Mouse (Mus musculus) embryonic facial prominence, embryonic 11.5 days (tissue): ENCODE data around the gene Clstn1. TPM values are rescaled to one million over a fixed set of nuclear protein-coding genes. Genes with fewer than 3 reads are reported as not detected.

Experiments
- ATAC-seq: fragments of 200-750 bp; cut with Nextera tagmentation; replicated peaks from 2 replicates; pipeline ENCODE4 v1.8.0; 2017; ENCODE audit warnings: low read depth; ENCODE audit not compliant: insufficient number of reproducible peaks, low FRiP score, low TSS enrichment
- DNase-seq: peaks from one replicate; pipeline ENCODE4 v3.0.0-alpha.2; 2015; ENCODE audit warnings: low spot score
- H3K27ac ChIP-seq: fragments of 300-500 bp; sonication (generic); replicated peaks from 2 replicates; pipeline ENCODE4 v1.5.1; 2014; ENCODE audit warnings: mild to moderate bottlenecking, low read depth, low read length, control low read depth
- H3K27me3 ChIP-seq: fragments of 300-500 bp; sonication (generic); 2 replicates; pipeline ENCODE4 v1.6.1; 2014; ENCODE audit warnings: mild to moderate bottlenecking, low read length, moderate library complexity, mixed read lengths; ENCODE audit not compliant: control insufficient read depth, insufficient read depth
- H3K36me3 ChIP-seq: fragments of 300-500 bp; sonication (generic); replicated peaks from 2 replicates; pipeline ENCODE4 v1.6.1; 2014; ENCODE audit warnings: low read depth, mild to moderate bottlenecking, low read length, moderate library complexity, mixed read lengths; ENCODE audit not compliant: control insufficient read depth, insufficient read depth
- H3K4me1 ChIP-seq: fragments of 300-500 bp; sonication (generic); 2 replicates; pipeline ENCODE4 v1.6.1; 2014; ENCODE audit warnings: low read length, mixed read lengths; ENCODE audit not compliant: control insufficient read depth, insufficient read depth
- H3K4me2 ChIP-seq: fragments of 300-500 bp; sonication (generic); 2 replicates; pipeline ENCODE4 v1.6.1; 2014; ENCODE audit warnings: low read depth, mild to moderate bottlenecking, control low read depth, low read length, moderate library complexity
- H3K4me3 ChIP-seq: fragments of 300-500 bp; sonication (generic); 2 replicates; pipeline ENCODE4 v1.5.1; 2014; ENCODE audit warnings: low read depth, low read length, control low read depth
- H3K9ac ChIP-seq: fragments of 300-500 bp; sonication (generic); replicated peaks from 2 replicates; pipeline ENCODE4 v1.6.1; 2014; ENCODE audit warnings: mild to moderate bottlenecking, control low read depth, low read length
- H3K9me3 ChIP-seq: fragments of 300-500 bp; sonication (generic); replicated peaks from 2 replicates; pipeline ENCODE4 v1.6.1; 2016; ENCODE audit warnings: mild to moderate bottlenecking, low read length, inconsistent platforms, mixed read lengths; ENCODE audit not compliant: control insufficient read depth
- WGBS: fragments of 180-500 bp; shearing (Covaris S2); extraction: QIAGEN DNeasy Blood & Tissue Kit; methylation state at CpG from one replicate; pipeline ENCODE4 v1.1.7; 2014; 5-methylcytosine and 5-hydroxymethylcytosine counted together
- polyA plus RNA-seq: library from polyadenylated mRNA; unstranded; fragments of >200 nt; fragmentation: Nextera tagmentation; extraction: Ambion mirVana; gene quantifications from 2 replicates; pipeline ENCODE4 v1.2.1, GENCODE M21; 2014

Gene Clstn1
- polyA plus RNA-seq, 1 experiment from 2014 or later = 27.3 TPM

DNA sequence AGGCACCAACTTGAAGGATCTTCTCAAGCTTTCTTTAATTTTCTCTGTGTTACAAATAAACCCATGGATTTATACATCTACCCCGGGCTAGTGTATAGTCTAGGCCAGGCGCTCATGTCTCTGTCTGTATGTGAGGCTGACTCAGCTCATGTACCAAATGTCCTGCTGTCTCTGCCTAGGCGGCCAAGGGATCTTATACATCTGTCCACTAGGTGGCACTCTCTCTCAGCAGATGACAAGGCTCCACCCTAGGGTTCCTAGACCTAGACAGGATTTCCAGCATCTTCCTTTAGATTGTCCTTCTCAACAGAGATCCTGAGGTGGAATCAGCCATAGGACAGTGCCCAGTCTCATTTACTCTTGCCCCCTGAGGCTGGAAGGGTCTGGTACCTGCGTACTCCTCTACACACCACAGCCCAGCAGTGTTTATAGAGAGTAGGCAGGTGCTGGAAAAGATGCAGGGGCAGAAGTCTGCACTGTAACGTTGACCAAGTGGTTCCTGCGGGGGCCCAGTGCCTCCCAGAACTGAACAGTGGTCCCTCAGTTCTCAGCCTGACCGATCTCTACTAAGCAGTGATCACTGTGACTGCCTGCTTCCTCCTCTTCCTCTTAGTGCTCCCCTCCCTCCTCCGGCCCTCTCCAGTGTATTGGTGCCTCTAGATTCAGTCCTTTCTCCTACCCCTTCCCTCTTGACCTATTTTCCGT lies 36.9 kb upstream of the Clstn1 start:
- Histone ChIP-seq H3K27me3 (no peaks in the 10 kb centered on the region), H3K4me3 (no peak overlapping the region), H3K4me2 (no peak overlapping the region), H3K27ac (no peak overlapping the region), H3K4me1 (no peaks in the 10 kb centered on the region), H3K9me3 (no peaks in the 10 kb centered on the region), H3K9ac (no peak overlapping the region), H3K36me3 (no peaks in the 10 kb centered on the region; the same call in none of the 2 replicates)
- 69% methylated on average over 9 of the region's 9 CpGs for WGBS
- ATAC-seq (peak; percentile 70), DNase-seq (peak; percentile 87)

GRCm38 (mm10) chr4:149550866-149551265 lies 35.4 kb upstream of the Clstn1 start:
- H3K4me2 ChIP-seq = no peak overlapping the region
- no peak overlapping the region for H3K4me3 ChIP-seq
- ATAC-seq = no peak

DNA sequence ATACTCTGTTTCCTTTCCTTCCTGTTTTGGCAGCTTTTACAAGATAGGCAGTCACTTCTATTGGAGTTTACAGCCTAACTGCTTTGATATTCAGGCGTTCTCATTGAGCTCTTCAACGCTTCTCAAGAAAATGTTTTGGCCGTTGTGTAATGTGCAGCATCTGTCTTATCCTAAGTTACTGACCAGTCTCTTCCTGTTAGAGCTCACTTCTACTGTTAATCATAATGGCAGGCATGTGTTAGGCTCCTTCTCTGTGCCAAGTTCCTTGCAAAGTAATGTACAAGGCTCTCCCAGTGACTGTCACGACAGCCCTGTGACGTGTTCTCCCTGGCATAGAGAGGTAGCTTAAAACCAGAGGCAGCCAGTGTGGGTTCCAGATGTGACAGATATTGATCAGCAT lies 34.6 kb upstream of the Clstn1 start:
- Histone ChIP-seq H3K4me3 (no peak overlapping the region), H3K4me2 (no peak overlapping the region), H3K9ac (no peak overlapping the region), H3K27ac (no peak overlapping the region), H3K9me3 (no peaks in the 10 kb centered on the region), H3K36me3 (no peaks in the 10 kb centered on the region; the same call in 1 of the 2 replicates), H3K27me3 (no peaks in the 10 kb centered on the region), H3K4me1 (no peaks in the 10 kb centered on the region)
- DNase-seq (no peak), ATAC-seq (no peak)
- 87% methylated on average over 5 of the region's 5 CpGs for WGBS

More at GRCm38 (mm10) chr4:149550866-149551265, 35.4 kb upstream of the Clstn1 start:
- Histone ChIP-seq H3K27me3 (no peaks in the 10 kb centered on the region), H3K27ac (no peak overlapping the region), H3K9me3 (no peaks in the 10 kb centered on the region), H3K4me1 (no peaks in the 10 kb centered on the region), H3K9ac (no peak overlapping the region), H3K36me3 (no peaks in the 10 kb centered on the region; the same call in 1 of the 2 replicates)
- DNase-seq = no peak
- WGBS = 79% methylated on average over 5 of the region's 5 CpGs

DNA sequence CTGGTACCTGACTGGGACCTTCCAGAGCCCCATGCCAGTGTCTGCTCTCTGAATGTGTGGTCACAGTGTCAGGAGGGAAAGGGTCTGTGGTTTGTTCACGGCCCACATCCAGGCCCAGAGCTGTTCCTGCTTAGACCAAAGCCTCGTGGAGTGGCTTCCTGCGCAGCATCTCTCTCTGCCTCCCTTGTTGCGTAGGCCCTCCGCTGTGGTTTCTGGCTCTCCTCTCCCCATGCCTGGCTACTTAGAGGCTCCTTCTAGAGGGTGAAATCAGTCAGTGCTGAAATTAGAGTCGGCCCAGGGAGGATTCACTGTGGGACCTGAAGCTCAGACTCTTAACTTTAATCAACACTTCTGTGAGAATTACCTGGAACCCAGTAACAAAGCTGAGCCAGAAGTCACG lies 32.4 kb upstream of the Clstn1 start:
- Histone ChIP-seq H3K9me3 (no peaks in the 10 kb centered on the region), H3K4me1 (no peaks in the 10 kb centered on the region), H3K4me3 (no peak overlapping the region), H3K36me3 (no peaks in the 10 kb centered on the region; the same call in 1 of the 2 replicates), H3K9ac (peak overlapping the region; percentile 18; the same call in 1 of the 2 replicates), H3K27me3 (no peaks in the 10 kb centered on the region), H3K27ac (no peak overlapping the region), H3K4me2 (no peak overlapping the region)
- ATAC-seq (no peak), DNase-seq (no peak)
- 78% methylated on average over 7 of the region's 7 CpGs for WGBS

DNA sequence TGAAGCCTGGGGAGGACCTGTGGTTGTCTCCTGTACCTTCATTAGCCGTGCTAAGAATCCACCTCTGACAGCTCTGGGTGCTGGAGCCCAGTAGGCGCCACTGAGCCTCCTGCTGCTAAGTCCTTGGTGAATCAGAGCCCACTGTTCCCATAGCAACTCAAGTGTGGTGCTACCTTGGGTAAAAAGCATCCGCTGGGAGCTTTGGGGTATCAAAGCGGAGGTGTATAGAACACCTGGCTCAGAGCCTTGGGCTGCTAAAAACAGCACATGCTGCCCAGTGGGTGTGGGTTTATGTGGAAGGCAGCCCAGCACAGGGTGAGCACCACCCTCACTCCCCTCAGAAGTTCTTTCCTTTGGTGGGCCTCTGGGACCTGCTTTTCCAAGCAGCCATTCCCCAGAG lies 30.2 kb upstream of the Clstn1 start:
- Histone ChIP-seq H3K4me1 (no peaks in the 10 kb centered on the region), H3K4me3 (no peak overlapping the region), H3K9me3 (no peaks in the 10 kb centered on the region), H3K27me3 (no peaks in the 10 kb centered on the region), H3K4me2 (no peak overlapping the region), H3K27ac (no peak overlapping the region), H3K9ac (no peak overlapping the region; the same call in 1 of the 2 replicates), H3K36me3 (no peaks in the 10 kb centered on the region)
- 87% methylated on average over 4 of the region's 4 CpGs for WGBS
- no peak for DNase-seq
- no peak for ATAC-seq

DNA sequence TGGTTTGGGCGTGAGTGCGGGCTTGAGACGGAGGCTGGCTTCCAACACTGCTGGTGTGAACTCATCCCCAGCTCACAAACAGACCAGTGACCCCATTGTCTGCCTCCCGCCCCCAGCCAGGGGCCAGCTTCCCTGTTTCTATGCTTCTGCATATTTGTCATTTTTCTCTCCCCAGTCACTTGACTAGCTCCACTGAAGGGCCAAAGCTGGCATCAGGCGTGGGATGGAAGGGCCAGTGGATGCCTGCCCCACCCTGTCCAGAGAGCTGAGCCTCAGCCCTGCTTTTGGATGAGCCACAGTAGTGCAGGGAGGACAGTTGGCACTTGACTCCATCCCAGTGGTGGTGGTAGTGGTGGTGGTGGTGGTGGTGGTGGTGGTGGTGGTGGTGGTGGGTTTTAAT lies 28.4 kb upstream of the Clstn1 start:
- H3K27ac ChIP-seq = no peak overlapping the region
- no peaks in the 10 kb centered on the region for H3K36me3 ChIP-seq
- no peak overlapping the region for H3K4me2 ChIP-seq
- H3K9me3 ChIP-seq = no peaks in the 10 kb centered on the region
- no peak overlapping the region for H3K4me3 ChIP-seq
- H3K4me1 ChIP-seq = 0 out of 2 replicates have a peak, but pooled peaks cover 3% of the 10 kb centered on the region
- ATAC-seq = no peak
- H3K9ac ChIP-seq = no peak overlapping the region
- no peaks in the 10 kb centered on the region; the same call in 1 of the 2 replicates for H3K27me3 ChIP-seq
- WGBS = 87% methylated on average over 5 of the region's 5 CpGs
- no peak for DNase-seq

GRCm38 (mm10) chr4:149558389-149558788 lies 27.9 kb upstream of the Clstn1 start:
- Histone ChIP-seq H3K4me1 (0 out of 2 replicates have a peak, but pooled peaks cover 4% of the 10 kb centered on the region), H3K4me3 (no peak overlapping the region), H3K4me2 (no peak overlapping the region), H3K9me3 (no peaks in the 10 kb centered on the region), H3K9ac (no peak overlapping the region), H3K27ac (no peak overlapping the region), H3K36me3 (no peaks in the 10 kb centered on the region), H3K27me3 (no peaks in the 10 kb centered on the region; the same call in 1 of the 2 replicates)
- ATAC-seq (no peak), DNase-seq (no peak)
- WGBS = 89% methylated on average over 3 of the region's 3 CpGs

DNA sequence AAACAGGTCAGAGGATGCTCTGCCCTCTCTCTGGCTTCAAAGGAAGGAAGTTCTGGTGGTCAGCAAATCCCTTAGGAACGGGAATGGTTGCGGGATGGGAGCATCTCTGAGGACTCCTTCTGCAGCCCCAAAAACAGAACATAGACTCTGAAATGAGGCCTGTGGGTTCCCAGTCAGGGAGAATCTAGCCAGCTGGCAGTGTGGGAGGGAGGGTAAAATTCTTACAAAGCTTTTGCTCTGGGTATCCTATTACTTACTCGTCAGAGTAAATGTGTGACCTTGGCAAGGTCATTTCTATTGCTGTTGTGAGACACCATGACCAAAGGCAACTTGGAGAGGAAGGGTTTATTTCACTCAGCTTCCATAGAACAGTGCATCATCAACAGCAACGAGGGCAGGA lies 24.9 kb upstream of the Clstn1 start:
- no peaks in the 10 kb centered on the region for H3K36me3 ChIP-seq
- no peak for ATAC-seq
- WGBS = 83% methylated on average over 4 of the region's 4 CpGs

More for the DNA sequence above, 24.9 kb upstream of the Clstn1 start:
- 0 out of 2 replicates have a peak, but pooled peaks cover 4% of the 10 kb centered on the region for H3K4me1 ChIP-seq
- H3K9ac ChIP-seq = no peak overlapping the region
- DNase-seq = no peak
- no peak overlapping the region for H3K4me2 ChIP-seq
- H3K27ac ChIP-seq = no peak overlapping the region
- H3K9me3 ChIP-seq = no peaks in the 10 kb centered on the region
- no peak overlapping the region for H3K4me3 ChIP-seq
- H3K27me3 ChIP-seq = no peaks in the 10 kb centered on the region; the same call in 1 of the 2 replicates
